Mouse (Mus musculus): ENCODE data around the gene A930009A15Rik. TPM values are rescaled to one million over a fixed set of nuclear protein-coding genes. Genes with fewer than 3 reads are reported as not detected.

Gene A930009A15Rik
- polyA plus RNA-seq (2017; shearing (Covaris generic)), result under 1 TPM in 1 of 2 experiments, not detected in 1; 0.38 TPM

DNA sequence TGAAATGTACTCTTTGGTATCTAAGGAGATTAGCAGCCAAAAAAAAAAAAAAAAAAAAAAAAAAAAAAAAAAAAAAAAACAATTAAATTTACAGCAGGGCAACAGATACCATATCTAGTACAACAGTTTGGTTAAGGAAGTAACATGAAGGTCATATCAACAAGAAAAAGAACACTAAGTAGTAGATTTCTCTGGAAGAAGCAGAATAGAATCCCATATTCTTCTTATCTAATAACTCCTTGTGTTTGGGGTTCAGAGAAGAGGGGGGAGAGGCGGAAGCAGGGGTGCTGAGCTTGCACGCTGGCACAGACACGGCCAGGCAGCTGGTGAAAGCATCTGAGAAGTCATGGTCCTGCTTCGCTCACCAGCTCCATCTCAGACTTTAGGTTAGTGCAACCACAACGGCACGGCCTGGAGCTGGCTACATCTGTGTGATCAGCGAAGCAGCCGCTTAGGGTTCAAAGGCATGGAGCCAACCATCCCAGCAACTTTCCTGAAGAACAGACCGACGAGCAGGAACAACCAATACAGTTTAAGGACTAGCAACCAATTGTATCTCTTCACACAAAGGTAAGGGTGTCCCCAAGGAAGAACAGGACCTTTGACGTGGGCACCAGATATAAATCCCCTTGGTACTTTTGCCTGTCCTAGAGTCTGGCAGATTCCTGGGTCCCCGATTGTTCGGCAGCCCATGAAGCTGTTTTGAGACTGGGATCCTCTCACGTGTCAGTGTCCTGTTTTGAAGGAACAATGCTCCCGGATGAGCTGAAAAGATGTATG, at the start of gene A930009A15Rik:
TSS of gene A930009A15Rik (plus strand) at position 275 of the 780 bp plus-strand sequence.

DNA sequence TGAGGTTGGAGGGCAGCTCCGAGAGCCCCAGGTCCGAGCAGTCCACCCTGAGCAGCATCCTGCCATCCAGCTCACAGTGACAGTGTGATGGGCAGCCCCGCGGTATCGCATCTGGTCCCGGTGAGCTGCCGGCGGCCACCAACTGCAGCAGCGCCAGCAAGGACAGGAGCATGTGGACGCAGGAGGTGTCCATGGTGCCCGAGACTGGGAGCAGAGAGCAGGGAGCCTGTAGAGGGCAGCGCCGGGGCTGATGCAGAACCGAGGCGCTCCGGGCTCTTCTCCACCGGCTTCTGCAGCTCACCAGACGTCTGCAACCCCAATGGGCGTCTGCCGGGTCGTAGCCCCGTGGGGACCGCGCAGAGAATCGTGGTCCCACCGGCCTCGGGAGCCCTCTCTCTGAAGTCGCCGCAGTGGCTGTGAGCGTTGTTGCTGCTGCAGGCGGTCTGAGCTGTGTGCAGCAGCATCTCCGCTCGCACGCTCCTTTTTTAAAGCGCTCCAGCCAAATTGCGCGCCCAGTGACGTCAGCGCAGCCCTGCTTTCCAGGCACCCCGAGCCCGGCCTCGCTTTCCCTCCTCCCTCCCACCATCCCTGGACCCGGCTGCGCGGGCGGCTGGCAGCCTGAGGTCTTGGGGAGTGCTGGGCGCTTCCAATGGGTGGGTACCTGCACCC, 17.6 kb downstream of the A930009A15Rik start, which contains the start of gene Lgr5:
TSS of gene Lgr5 (minus strand) at position 480 of the 669 bp plus-strand sequence.

Other genes with a start within 250 kb of the A930009A15Rik start
- gene Tmem19, start 207.5 kb upstream of the A930009A15Rik start, polyA plus RNA-seq (2017; shearing (Covaris generic)), result 10 to 100 TPM; 41.4 to 44.0 TPM
- gene Thap2, start 185.5 kb upstream of the A930009A15Rik start, polyA plus RNA-seq (2017; shearing (Covaris generic)), result 10 to 100 TPM in 1 of 2 experiments, 1 to 10 TPM in 1; 6.9 to 12.3 TPM
- gene Zfc3h1, start 185.0 kb upstream of the A930009A15Rik start, polyA plus RNA-seq (2017; shearing (Covaris generic)), result 10 to 100 TPM; 31.9 to 43.6 TPM
- under 1 TPM; 0.12 to 0.89 TPM for gene Lgr5, start 17.8 kb downstream of the A930009A15Rik start, polyA plus RNA-seq (2017; shearing (Covaris generic))
- gene Tspan8, start 246.8 kb downstream of the A930009A15Rik start, polyA plus RNA-seq (2017; shearing (Covaris generic)), result under 1 TPM; 0.18 to 0.22 TPM

Measured in inflammation-experienced regulatory T-cells (primary cell).